Mouse (Mus musculus) embryonic facial prominence, embryonic 15.5 days (tissue): ENCODE data around the gene Zfp513. TPM values are rescaled to one million over a fixed set of nuclear protein-coding genes. Genes with fewer than 3 reads are reported as not detected.

Experiments
- ATAC-seq: fragments of 200-750 bp; cut with Nextera tagmentation; 2 replicates; pipeline ENCODE4 v1.8.0; 2017; ENCODE audit warnings: low read depth, moderate TSS enrichment; ENCODE audit not compliant: insufficient number of reproducible peaks, low FRiP score, low TSS enrichment
- H3K27ac ChIP-seq: fragments of 300-500 bp; sonication (generic); replicated peaks from 2 replicates; pipeline ENCODE4 v1.5.1; 2015; ENCODE audit warnings: mild to moderate bottlenecking, inconsistent platforms
- H3K27me3 ChIP-seq: fragments of 300-500 bp; sonication (generic); 2 replicates; pipeline ENCODE4 v1.6.1; 2015; ENCODE audit warnings: inconsistent platforms
- H3K36me3 ChIP-seq: fragments of 300-500 bp; sonication (generic); 2 replicates; pipeline ENCODE4 v1.6.1; 2015; ENCODE audit warnings: mild to moderate bottlenecking, inconsistent platforms
- H3K4me1 ChIP-seq: fragments of 300-500 bp; sonication (generic); 2 replicates; pipeline ENCODE4 v1.6.1; 2015; ENCODE audit warnings: inconsistent platforms
- H3K4me2 ChIP-seq: fragments of 300-500 bp; sonication (generic); replicated peaks from 2 replicates; pipeline ENCODE4 v1.6.1; 2015; ENCODE audit warnings: mild to moderate bottlenecking, inconsistent platforms
- H3K4me3 ChIP-seq: fragments of 300-500 bp; sonication (generic); replicated peaks from 2 replicates; pipeline ENCODE4 v1.5.1; 2015; ENCODE audit warnings: mild to moderate bottlenecking, inconsistent platforms
- H3K9ac ChIP-seq: fragments of 300-500 bp; sonication (generic); 2 replicates; pipeline ENCODE4 v1.6.1; 2015; ENCODE audit warnings: inconsistent platforms
- H3K9me3 ChIP-seq: fragments of 300-500 bp; sonication (generic); replicated peaks from 2 replicates; pipeline ENCODE4 v1.6.1; 2016; ENCODE audit warnings: inconsistent platforms
- WGBS: fragments of 180-500 bp; shearing (Covaris S2); methylation state at CpG from one replicate; pipeline ENCODE4 v1.1.7; 2015; 5-methylcytosine and 5-hydroxymethylcytosine counted together
- polyA plus RNA-seq: library from polyadenylated mRNA; unstranded; fragments of >200 nt; fragmentation: Nextera tagmentation; extraction: Ambion mirVana; gene quantifications from 2 replicates; pipeline ENCODE4 v1.2.1, GENCODE M21; 2015

The Zfp513 gene
- polyA plus RNA-seq: 12.2 and 12.5 TPM in 2 replicates

- peaks cover 21% of the 10 kb centered on the region for H3K4me1 ChIP-seq
- WGBS: under 1% methylated on average over 53 of the region's 53 CpGs
- peak within 1 kb of the TSS; percentile 90 for H3K4me3 ChIP-seq
- H3K9ac ChIP-seq: peak within 1 kb of the TSS; percentile 84
- peaks cover 4% of the 10 kb centered on the region; the same call in 1 of the 2 replicates for H3K9me3 ChIP-seq
- no peaks in the 10 kb centered on the region for H3K27me3 ChIP-seq
- ATAC-seq: peak; percentile 96
- H3K4me2 ChIP-seq: peak within 1 kb of the TSS; percentile 79
- peak within 1 kb of the TSS; percentile 86 for H3K27ac ChIP-seq
- H3K36me3 ChIP-seq: peaks cover 76% of the 10 kb centered on the region
These were observed at the start of gene Zfp513 for GRCm38 (mm10) chr5:31201742-31202590. Gene Zfp513 (minus strand): TSS chr5:31202303.

- peak within 1 kb of the TSS; percentile 44 for H3K4me2 ChIP-seq
- WGBS: 21% methylated on average over 47 of the region's 47 CpGs
These were observed 49.5 kb upstream of the Zfp513 start, which contains the start of gene Krtcap3 for GRCm38 (mm10) chr5:31251541-31252101. Gene Krtcap3 (plus strand): TSS chr5:31251691.

GRCm38 (mm10) chr5:31250716-31251115 is 48.6 kb upstream of the Zfp513 start:
- Histone ChIP-seq H3K4me3 (0 out of 2 replicates have a peak overlapping the region, but pooled peaks have one; percentile 39), H3K27ac (peak overlapping the region; percentile 83), H3K4me2 (peak overlapping the region; percentile 44; the same call in 1 of the 2 replicates), H3K9ac (no peak overlapping the region), H3K9me3 (no peaks in the 10 kb centered on the region), H3K4me1 (peaks cover 42% of the 10 kb centered on the region), H3K27me3 (no peaks in the 10 kb centered on the region), H3K36me3 (peaks cover 88% of the 10 kb centered on the region)
- 25% methylated on average over 4 of the region's 4 CpGs for WGBS
- peak; percentile 36 for ATAC-seq

More at GRCm38 (mm10) chr5:31251541-31252101, 49.5 kb upstream of the Zfp513 start, which contains the start of gene Krtcap3:
- no peak within 1 kb of the TSS for H3K9ac ChIP-seq
- peaks cover 42% of the 10 kb centered on the region for H3K4me1 ChIP-seq
- peak within 1 kb of the TSS; percentile 39 for H3K4me3 ChIP-seq
- no peaks in the 10 kb centered on the region for H3K9me3 ChIP-seq
- H3K36me3 ChIP-seq: peaks cover 84% of the 10 kb centered on the region
- H3K27ac ChIP-seq: peak within 1 kb of the TSS; percentile 83
- ATAC-seq: peak; percentile 72
- H3K27me3 ChIP-seq: no peaks in the 10 kb centered on the region

GRCm38 (mm10) chr5:31242191-31242590 is 40.1 kb upstream of the Zfp513 start:
- Histone ChIP-seq H3K4me2 (peak overlapping the region; percentile 73), H3K9me3 (no peaks in the 10 kb centered on the region), H3K9ac (peak overlapping the region; percentile 92), H3K4me3 (peak overlapping the region; percentile 96), H3K4me1 (peaks cover 9% of the 10 kb centered on the region), H3K27ac (peak overlapping the region; percentile 99; the same call in 1 of the 2 replicates), H3K27me3 (no peaks in the 10 kb centered on the region), H3K36me3 (peaks cover 37% of the 10 kb centered on the region)
- WGBS: 19% methylated on average over 10 of the region's 10 CpGs
- no peak for ATAC-seq

GRCm38 (mm10) chr5:31241522-31242034 is 39.5 kb upstream of the Zfp513 start:
- Histone ChIP-seq H3K9me3 (no peaks in the 10 kb centered on the region), H3K4me1 (peaks cover 9% of the 10 kb centered on the region), H3K27me3 (no peaks in the 10 kb centered on the region), H3K36me3 (peaks cover 31% of the 10 kb centered on the region), H3K9ac (peak overlapping the region; percentile 92), H3K4me3 (peak overlapping the region; percentile 96), H3K27ac (peak overlapping the region; percentile 99), H3K4me2 (peak overlapping the region; percentile 73)
- no peak for ATAC-seq
- under 1% methylated on average over 13 of the region's 13 CpGs for WGBS

- peak within 1 kb of the TSS; percentile 99 for H3K27ac ChIP-seq
- under 1% methylated on average over 78 of the region's 103 CpGs for WGBS
- H3K36me3 ChIP-seq: peaks cover 24% of the 10 kb centered on the region
- H3K27me3 ChIP-seq: no peaks in the 10 kb centered on the region
- H3K9ac ChIP-seq: peak within 1 kb of the TSS; percentile 92
- H3K4me2 ChIP-seq: peak within 1 kb of the TSS; percentile 73
- H3K4me1 ChIP-seq: peaks cover 9% of the 10 kb centered on the region
- H3K9me3 ChIP-seq: no peaks in the 10 kb centered on the region
- peak within 1 kb of the TSS; percentile 96 for H3K4me3 ChIP-seq
- peak; percentile 100 for ATAC-seq
These were observed 38.8 kb upstream of the Zfp513 start, which contains the start of the genes Nrbp1 and Gm9970 for GRCm38 (mm10) chr5:31240637-31241521. Gene Nrbp1 (plus strand): TSS chr5:31240864. Gene Gm9970 (minus strand): TSS chr5:31241232.

- H3K9ac ChIP-seq: no peak overlapping the region
- H3K4me1 ChIP-seq: no peaks in the 10 kb centered on the region
- no peak for ATAC-seq
- H3K27ac ChIP-seq: no peak overlapping the region
- no peak overlapping the region for H3K4me3 ChIP-seq
- H3K4me2 ChIP-seq: no peak overlapping the region
- 43% methylated on average over 1 of the region's 1 CpGs for WGBS
- H3K36me3 ChIP-seq: no peaks in the 10 kb centered on the region
- no peaks in the 10 kb centered on the region for H3K27me3 ChIP-seq
- no peaks in the 10 kb centered on the region for H3K9me3 ChIP-seq
These were observed 24.5 kb upstream of the Zfp513 start for GRCm38 (mm10) chr5:31226641-31227040.

GRCm38 (mm10) chr5:31222696-31223095 is 20.6 kb upstream of the Zfp513 start:
- H3K4me3 ChIP-seq: no peak overlapping the region
- H3K27ac ChIP-seq: no peak overlapping the region
- H3K36me3 ChIP-seq: no peaks in the 10 kb centered on the region
- 79% methylated on average over 9 of the region's 9 CpGs for WGBS
- peaks cover 4% of the 10 kb centered on the region; the same call in 1 of the 2 replicates for H3K4me1 ChIP-seq
- H3K27me3 ChIP-seq: no peaks in the 10 kb centered on the region
- H3K9me3 ChIP-seq: no peaks in the 10 kb centered on the region
- H3K4me2 ChIP-seq: no peak overlapping the region
- H3K9ac ChIP-seq: no peak overlapping the region
- no peak for ATAC-seq

- ATAC-seq: no peak
- 9% methylated on average over 11 of the region's 11 CpGs for WGBS
- Histone ChIP-seq H3K27ac (peak overlapping the region; percentile 94), H3K9ac (peak overlapping the region; percentile 54; the same call in 1 of the 2 replicates), H3K36me3 (no peaks in the 10 kb centered on the region), H3K9me3 (no peaks in the 10 kb centered on the region), H3K4me3 (peak overlapping the region; percentile 100), H3K4me2 (peak overlapping the region; percentile 74), H3K4me1 (peaks cover 4% of the 10 kb centered on the region; the same call in 1 of the 2 replicates), H3K27me3 (no peaks in the 10 kb centered on the region)
These were observed 19.3 kb upstream of the Zfp513 start for GRCm38 (mm10) chr5:31221304-31221945.
